Mouse (Mus musculus): ENCODE measurements around the gene Eif4ebp2. TPM values are rescaled to one million over a fixed set of nuclear protein-coding genes. Genes with fewer than 3 reads are reported as not detected.

Gene Eif4ebp2
- polyA plus RNA-seq, 1 experiment from 2014 or later, result 69.3 TPM

DNA sequence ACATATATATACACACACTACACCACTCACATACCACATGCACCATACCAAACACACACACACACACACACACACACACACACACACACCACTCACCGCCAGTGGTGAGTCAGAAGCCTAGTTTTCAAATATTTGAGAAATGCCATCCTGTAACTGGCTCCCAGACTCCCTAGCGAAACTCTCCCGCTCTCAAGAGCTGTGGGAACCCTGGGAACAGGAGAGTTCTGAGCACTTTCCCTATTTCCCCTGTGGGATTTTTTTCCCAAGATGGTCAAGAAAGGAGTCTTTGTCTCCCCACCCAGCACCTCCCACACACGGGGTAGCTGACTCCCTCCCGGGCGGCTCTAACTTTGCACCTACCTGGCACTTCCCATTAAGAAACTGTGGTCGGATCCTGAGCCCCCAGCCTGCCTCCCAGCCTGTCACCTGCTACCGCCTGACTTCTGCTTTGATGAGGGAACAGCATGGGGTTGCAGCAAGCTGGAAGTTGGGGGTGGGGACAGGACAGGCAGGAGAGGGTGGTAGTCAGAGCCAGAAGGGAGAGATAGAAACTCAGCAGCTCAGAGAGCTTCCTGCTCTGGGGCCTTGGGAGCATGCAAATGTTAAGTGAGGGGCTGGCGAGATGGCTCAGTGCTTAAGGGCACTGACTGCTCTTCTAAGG is 57.9 kb downstream of the Eif4ebp2 start:
- ATAC-seq (ENCODE audit: borderline replicate concordance, extremely low read depth, low FRiP score, low TSS enrichment), result peak; percentile 32; the same call in 1 of the 2 replicates
- peak overlapping the region; percentile 68 for H3K27ac ChIP-seq
- 20% methylated on average over 9 of the region's 9 CpGs for WGBS
- H3K27me3 ChIP-seq, result no peaks in the 10 kb centered on the region
- peaks cover 36% of the 10 kb centered on the region for H3K4me1 ChIP-seq
- no peaks in the 10 kb centered on the region for H3K36me3 ChIP-seq
- H3K4me2 ChIP-seq, result peak overlapping the region; percentile 33
- no peaks in the 10 kb centered on the region for H3K9me3 ChIP-seq
- no peak overlapping the region for H3K9ac ChIP-seq
- H3K4me3 ChIP-seq, result no peak overlapping the region

DNA sequence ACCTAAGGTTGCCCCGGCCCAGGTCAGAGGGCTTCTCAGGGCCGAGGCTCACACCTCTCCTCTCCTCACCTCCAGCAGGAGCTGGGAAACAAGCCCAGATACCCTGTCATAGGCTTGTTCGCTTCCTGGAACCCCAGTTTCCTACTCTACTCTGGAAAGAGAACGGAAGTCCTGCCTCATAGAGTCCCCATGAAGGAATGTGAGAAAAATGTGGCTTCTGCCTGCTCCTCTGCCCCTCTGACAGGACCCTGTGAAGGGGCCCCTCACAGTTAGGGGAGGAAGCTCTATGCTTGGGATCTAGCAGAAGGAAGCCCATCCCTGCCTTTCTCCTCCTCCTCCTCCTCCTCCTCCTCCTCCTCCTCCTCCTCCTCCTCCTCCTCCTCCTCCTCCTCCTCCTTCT is 59.9 kb downstream of the Eif4ebp2 start:
- Histone ChIP-seq H3K27ac (peak overlapping the region; percentile 50; the same call in 1 of the 2 replicates), H3K4me3 (no peak overlapping the region), H3K27me3 (no peaks in the 10 kb centered on the region), H3K9me3 (no peaks in the 10 kb centered on the region), H3K4me1 (peaks cover 36% of the 10 kb centered on the region), H3K4me2 (no peak overlapping the region), H3K36me3 (no peaks in the 10 kb centered on the region), H3K9ac (no peak overlapping the region)
- WGBS, result 19% methylated on average over 4 of the region's 4 CpGs
- no peak for ATAC-seq (ENCODE audit: borderline replicate concordance, extremely low read depth, low FRiP score, low TSS enrichment)

DNA sequence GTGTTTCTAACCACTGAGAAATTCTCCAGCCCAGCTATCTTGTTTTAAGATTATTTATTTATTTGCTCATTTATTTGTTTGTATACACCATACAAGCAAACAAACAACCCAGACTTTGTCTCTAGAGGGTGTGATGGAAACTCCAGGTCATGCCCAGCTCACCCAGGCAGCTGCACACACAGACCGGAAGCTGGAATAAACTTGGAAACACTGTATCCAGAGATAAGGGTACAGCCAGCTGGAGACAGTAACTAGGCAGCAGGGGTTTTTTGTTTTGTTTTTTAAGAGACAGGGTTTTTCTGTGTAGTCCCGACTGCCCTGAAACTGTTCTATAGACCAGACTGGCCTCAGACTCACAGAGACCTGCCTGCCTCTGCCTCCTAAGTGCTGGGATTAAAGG is 62.3 kb downstream of the Eif4ebp2 start:
- ATAC-seq (ENCODE audit: borderline replicate concordance, extremely low read depth, low FRiP score, low TSS enrichment), result no peak
- Histone ChIP-seq H3K9me3 (no peaks in the 10 kb centered on the region), H3K4me3 (no peak overlapping the region), H3K4me2 (no peak overlapping the region), H3K4me1 (peaks cover 54% of the 10 kb centered on the region), H3K27me3 (no peaks in the 10 kb centered on the region), H3K9ac (no peak overlapping the region), H3K36me3 (no peaks in the 10 kb centered on the region), H3K27ac (peak overlapping the region; percentile 57; the same call in 1 of the 2 replicates)
- 31% methylated on average over 2 of the region's 2 CpGs for WGBS

DNA sequence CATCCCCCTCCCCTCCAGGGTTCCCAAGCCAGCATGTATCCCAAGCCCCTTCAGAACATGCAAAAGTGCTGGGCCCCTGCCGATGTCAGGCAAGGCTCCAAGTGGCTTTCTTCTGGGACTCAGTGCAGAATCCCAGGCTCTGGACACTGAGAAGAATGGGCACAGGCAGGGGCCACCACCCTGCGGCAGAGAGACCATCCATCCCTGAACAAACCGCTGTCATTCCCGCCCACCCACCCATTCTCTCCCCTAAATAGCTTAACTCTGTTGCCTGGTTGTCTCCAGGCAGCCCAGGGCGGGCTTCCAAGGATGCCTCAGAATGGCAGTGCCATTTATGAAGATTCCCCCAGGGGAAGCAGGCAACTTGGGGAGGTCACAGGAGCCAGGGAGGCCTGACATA is 63.4 kb downstream of the Eif4ebp2 start:
- WGBS, result 82% methylated on average over 5 of the region's 5 CpGs
- Histone ChIP-seq H3K4me3 (no peak overlapping the region), H3K4me1 (peaks cover 56% of the 10 kb centered on the region), H3K4me2 (no peak overlapping the region), H3K9me3 (no peaks in the 10 kb centered on the region), H3K36me3 (no peaks in the 10 kb centered on the region), H3K27me3 (no peaks in the 10 kb centered on the region), H3K9ac (no peak overlapping the region), H3K27ac (no peak overlapping the region)
- ATAC-seq (ENCODE audit: borderline replicate concordance, extremely low read depth, low FRiP score, low TSS enrichment), result no peak

DNA sequence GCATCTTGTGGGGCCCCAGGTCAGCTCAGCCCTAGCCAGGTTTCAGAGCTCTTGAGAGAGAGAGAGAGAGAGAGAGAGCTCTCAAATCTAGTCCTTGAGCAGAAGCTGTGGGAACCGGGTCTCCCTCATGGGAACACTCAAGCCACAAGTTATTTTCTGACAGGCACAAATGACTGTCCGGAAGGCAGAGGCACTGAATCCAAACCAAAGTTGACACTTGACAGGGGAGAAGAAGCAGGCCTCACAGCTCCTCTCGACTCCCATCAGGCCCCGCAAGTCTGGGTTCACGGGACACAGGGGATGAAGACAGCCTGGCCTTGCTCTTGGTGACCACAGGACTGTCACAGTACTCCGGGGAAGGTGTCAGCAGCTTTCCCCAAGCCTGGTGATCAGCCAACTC is 66.2 kb downstream of the Eif4ebp2 start:
- Histone ChIP-seq H3K4me2 (no peak overlapping the region), H3K27me3 (no peaks in the 10 kb centered on the region), H3K4me1 (peaks cover 67% of the 10 kb centered on the region), H3K27ac (peak overlapping the region; percentile 49), H3K4me3 (no peak overlapping the region), H3K36me3 (no peaks in the 10 kb centered on the region), H3K9me3 (no peaks in the 10 kb centered on the region), H3K9ac (no peak overlapping the region)
- WGBS, result 29% methylated on average over 6 of the region's 6 CpGs
- ATAC-seq (ENCODE audit: borderline replicate concordance, extremely low read depth, low FRiP score, low TSS enrichment), result peak; percentile 32

DNA sequence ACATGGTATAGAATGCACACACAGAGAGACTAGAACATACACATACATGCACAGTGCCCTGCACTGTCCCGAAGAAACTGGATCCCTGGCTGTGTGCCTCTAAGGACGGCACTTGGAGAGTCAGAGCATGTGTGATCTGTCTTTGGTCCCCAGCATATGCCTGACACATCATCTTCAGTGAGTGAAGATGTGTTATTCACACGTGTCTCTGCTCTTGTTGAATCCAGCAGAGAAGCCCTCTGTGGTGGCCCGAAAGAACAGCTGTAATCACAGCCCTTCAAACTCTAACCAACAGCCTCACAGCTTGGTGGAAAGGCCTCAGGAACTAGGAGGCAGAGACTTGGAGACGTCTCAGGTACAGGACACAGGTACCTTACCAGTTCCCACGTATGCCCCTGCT is 67.3 kb downstream of the Eif4ebp2 start:
- WGBS, result 40% methylated on average over 6 of the region's 6 CpGs
- Histone ChIP-seq H3K27ac (peak overlapping the region; percentile 49), H3K27me3 (no peaks in the 10 kb centered on the region), H3K36me3 (no peaks in the 10 kb centered on the region), H3K4me3 (no peak overlapping the region), H3K4me1 (peaks cover 74% of the 10 kb centered on the region), H3K9ac (no peak overlapping the region), H3K4me2 (no peak overlapping the region), H3K9me3 (no peaks in the 10 kb centered on the region)
- ATAC-seq (ENCODE audit: borderline replicate concordance, extremely low read depth, low FRiP score, low TSS enrichment), result no peak

DNA sequence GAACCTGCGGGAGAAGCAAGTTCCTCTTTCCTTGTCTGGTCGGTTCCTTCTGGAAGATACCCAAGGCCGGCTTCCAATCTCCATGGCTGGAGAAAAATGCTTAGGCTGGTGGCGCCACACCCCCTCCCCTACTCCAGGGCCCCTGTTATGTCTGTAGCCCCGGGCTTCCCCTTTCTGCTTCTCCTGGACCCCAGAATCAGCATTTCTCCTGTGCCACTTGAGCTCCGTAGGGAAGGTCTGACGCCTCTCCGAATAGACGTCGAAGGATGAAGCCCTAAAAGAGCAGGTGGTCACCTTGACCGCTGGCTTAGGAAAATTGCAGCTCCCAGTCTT is 68.8 kb downstream of the Eif4ebp2 start:
- peaks cover 72% of the 10 kb centered on the region for H3K4me1 ChIP-seq
- no peaks in the 10 kb centered on the region for H3K36me3 ChIP-seq
- 3% methylated on average over 11 of the region's 11 CpGs for WGBS
- H3K4me3 ChIP-seq, result peak overlapping the region; percentile 65
- peak overlapping the region; percentile 70 for H3K27ac ChIP-seq
- ATAC-seq (ENCODE audit: borderline replicate concordance, extremely low read depth, low FRiP score, low TSS enrichment), result peak; percentile 2; the same call in 1 of the 2 replicates
- H3K9me3 ChIP-seq, result no peaks in the 10 kb centered on the region
- peak overlapping the region; percentile 75 for H3K9ac ChIP-seq
- H3K4me2 ChIP-seq, result peak overlapping the region; percentile 93
- H3K27me3 ChIP-seq, result no peaks in the 10 kb centered on the region

DNA sequence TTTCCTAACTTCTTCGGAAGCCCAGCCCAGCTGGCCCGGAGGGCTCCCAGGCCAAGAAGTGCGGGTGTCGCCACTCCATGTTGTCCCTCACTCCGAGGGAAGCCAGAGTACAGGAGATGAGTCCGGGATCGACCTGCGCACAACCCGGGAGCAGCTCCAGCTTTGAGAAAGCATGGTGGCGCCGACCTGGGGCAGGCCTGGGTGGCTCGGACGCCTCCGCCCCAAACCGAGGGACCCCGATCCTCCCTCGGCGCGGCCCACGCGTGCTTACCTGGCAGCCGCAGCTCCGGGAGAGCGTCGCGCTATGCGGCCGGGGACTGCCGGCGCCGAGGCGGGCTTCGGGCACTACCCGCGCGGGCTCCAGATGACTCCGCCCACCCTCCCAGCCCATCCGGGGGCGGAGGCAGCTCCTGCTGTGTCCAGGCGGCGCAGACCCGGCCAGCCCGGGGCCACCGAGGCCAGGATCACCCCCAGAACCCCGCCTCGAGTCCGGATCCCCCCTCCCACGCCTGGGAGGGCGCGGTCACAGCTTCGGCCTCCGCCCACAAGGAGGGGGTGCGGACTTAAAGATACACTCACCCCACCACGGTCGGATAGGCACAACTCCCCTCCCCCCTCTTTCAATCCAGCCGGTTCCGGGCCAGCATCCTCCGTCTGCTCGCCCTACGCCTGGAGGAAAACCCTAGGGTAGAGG is 69.3 kb downstream of the Eif4ebp2 start, which contains the start of gene Pald1:
Gene Pald1, minus strand, starts transcription at position 510 of the 694 bp plus-strand sequence.
- Histone ChIP-seq H3K4me2 (peak within 1 kb of the TSS; percentile 93), H3K4me3 (peak within 1 kb of the TSS; percentile 65), H3K4me1 (peaks cover 74% of the 10 kb centered on the region), H3K36me3 (no peaks in the 10 kb centered on the region), H3K27ac (peak within 1 kb of the TSS; percentile 70), H3K9ac (peak within 1 kb of the TSS; percentile 75), H3K27me3 (no peaks in the 10 kb centered on the region), H3K9me3 (no peaks in the 10 kb centered on the region)
- peak; percentile 77 for ATAC-seq (ENCODE audit: borderline replicate concordance, extremely low read depth, low FRiP score, low TSS enrichment)
- WGBS, result under 1% methylated on average over 47 of the region's 60 CpGs

DNA sequence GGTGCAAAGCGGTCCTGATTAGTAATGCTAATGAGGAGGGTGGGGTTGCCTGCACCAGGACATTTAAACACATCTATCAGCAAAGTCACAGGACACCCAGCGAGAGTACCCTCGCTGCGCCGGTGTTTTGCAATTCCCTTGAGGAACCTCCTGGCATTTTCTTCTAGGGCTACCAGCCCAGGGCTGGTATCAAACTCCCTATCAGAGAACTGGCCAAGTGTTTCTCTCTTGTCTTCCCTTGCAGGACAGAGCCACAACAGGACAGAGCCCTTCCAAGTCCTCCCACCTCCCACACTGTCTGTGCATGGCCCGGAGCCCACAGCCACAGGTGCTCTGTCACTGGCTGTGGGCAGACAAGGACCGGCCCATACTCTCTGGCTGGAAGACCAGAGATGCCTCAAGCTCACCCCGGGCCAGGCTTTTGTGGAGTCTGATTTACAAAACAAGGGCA is 70.2 kb downstream of the Eif4ebp2 start:
- Histone ChIP-seq H3K36me3 (no peaks in the 10 kb centered on the region), H3K27me3 (no peaks in the 10 kb centered on the region), H3K4me1 (peaks cover 76% of the 10 kb centered on the region), H3K9me3 (no peaks in the 10 kb centered on the region), H3K4me2 (peak overlapping the region; percentile 93), H3K4me3 (peak overlapping the region; percentile 65), H3K27ac (peak overlapping the region; percentile 70), H3K9ac (peak overlapping the region; percentile 75)
- WGBS, result 0% methylated on average over 8 of the region's 8 CpGs
- no peak for ATAC-seq (ENCODE audit: borderline replicate concordance, extremely low read depth, low FRiP score, low TSS enrichment)

DNA sequence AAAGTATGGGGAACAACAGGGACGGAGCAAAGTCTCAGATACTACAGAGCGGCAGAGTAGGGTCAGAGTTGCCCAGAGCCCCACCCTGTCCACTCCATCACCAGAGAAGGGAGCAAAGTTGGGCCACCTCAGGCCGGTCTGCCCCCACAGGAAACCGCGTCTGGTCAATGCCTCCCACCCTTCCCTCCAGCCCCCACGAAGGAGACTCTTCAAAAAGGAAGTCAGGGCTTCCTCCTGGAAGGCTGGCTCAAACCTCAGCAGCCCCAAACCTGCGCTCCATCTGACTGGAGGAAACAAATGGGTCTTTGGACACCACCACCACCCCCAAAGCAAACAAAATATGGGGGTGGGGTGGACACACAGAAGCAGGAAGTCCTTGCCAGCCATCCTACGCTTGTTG is 70.6 kb downstream of the Eif4ebp2 start:
- ATAC-seq (ENCODE audit: borderline replicate concordance, extremely low read depth, low FRiP score, low TSS enrichment), result no peak
- WGBS, result 11% methylated on average over 8 of the region's 8 CpGs
- peak overlapping the region; percentile 75 for H3K9ac ChIP-seq
- H3K9me3 ChIP-seq, result no peaks in the 10 kb centered on the region
- no peaks in the 10 kb centered on the region for H3K27me3 ChIP-seq
- H3K27ac ChIP-seq, result peak overlapping the region; percentile 70
- peak overlapping the region; percentile 93 for H3K4me2 ChIP-seq
- peak overlapping the region; percentile 65 for H3K4me3 ChIP-seq
- H3K4me1 ChIP-seq, result peaks cover 73% of the 10 kb centered on the region
- no peaks in the 10 kb centered on the region for H3K36me3 ChIP-seq

DNA sequence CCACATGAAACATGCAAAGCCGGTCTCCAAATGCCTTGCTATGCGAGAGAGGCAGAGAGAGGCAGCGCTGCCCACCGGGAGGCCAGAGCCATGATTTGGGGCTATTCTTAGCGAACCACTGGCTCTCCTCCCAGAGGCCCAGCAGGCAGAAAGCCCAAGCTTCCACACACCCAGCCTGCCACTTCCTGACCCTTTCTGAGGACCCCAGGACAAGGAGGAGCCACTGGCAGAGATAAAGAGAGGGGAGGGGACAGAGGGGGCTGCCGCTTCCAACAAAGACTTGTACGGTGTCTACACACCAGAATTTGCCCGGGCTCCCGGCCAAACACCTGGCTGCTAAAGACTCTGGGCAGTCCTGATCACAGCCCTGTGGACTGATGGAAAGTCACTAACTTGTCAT is 72.3 kb downstream of the Eif4ebp2 start:
- Histone ChIP-seq H3K9me3 (no peaks in the 10 kb centered on the region), H3K27ac (peak overlapping the region; percentile 52), H3K4me1 (peaks cover 69% of the 10 kb centered on the region), H3K9ac (no peak overlapping the region; the same call in 1 of the 2 replicates), H3K4me2 (peak overlapping the region; percentile 93), H3K4me3 (peak overlapping the region; percentile 65), H3K36me3 (no peaks in the 10 kb centered on the region), H3K27me3 (no peaks in the 10 kb centered on the region)
- 0 out of 2 replicates have a peak, but pooled peaks have one; percentile 16 for ATAC-seq (ENCODE audit: borderline replicate concordance, extremely low read depth, low FRiP score, low TSS enrichment)
- WGBS, result 16% methylated on average over 9 of the region's 9 CpGs
